Mouse (Mus musculus) forebrain, embryonic 13.5 days (tissue): ENCODE data around the gene Fxyd7. TPM values are rescaled to one million over a fixed set of nuclear protein-coding genes. Genes with fewer than 3 reads are reported as not detected.

Experiments used
- ATAC-seq: fragments of 200-750 bp; cut with Nextera tagmentation; 2 replicates; pipeline ENCODE4 v1.8.0; 2017
- H3K27ac ChIP-seq: fragments of 300-500 bp; sonication (generic); 2 replicates; pipeline ENCODE4 v1.5.1; 2015; ENCODE audit warnings: inconsistent platforms, mild to moderate bottlenecking, moderate library complexity
- H3K27me3 ChIP-seq: fragments of 300-500 bp; sonication (generic); 2 replicates; pipeline ENCODE4 v1.6.1; 2015; ENCODE audit warnings: mild to moderate bottlenecking, inconsistent platforms
- H3K36me3 ChIP-seq: fragments of 300-500 bp; sonication (generic); 2 replicates; pipeline ENCODE4 v1.6.1; 2015; ENCODE audit warnings: mild to moderate bottlenecking, inconsistent platforms; ENCODE audit not compliant: poor library complexity, severe bottlenecking
- H3K4me1 ChIP-seq: fragments of 300-500 bp; sonication (generic); 2 replicates; pipeline ENCODE4 v1.6.1; 2015; ENCODE audit warnings: inconsistent platforms
- H3K4me2 ChIP-seq: fragments of 300-500 bp; sonication (generic); 2 replicates; pipeline ENCODE4 v1.6.1; 2015; ENCODE audit warnings: inconsistent platforms, mild to moderate bottlenecking, moderate library complexity
- H3K4me3 ChIP-seq: fragments of 300-500 bp; sonication (generic); 2 replicates; pipeline ENCODE4 v1.5.1; 2015; ENCODE audit warnings: mild to moderate bottlenecking, inconsistent platforms
- H3K9ac ChIP-seq: fragments of 300-500 bp; sonication (generic); 2 replicates; pipeline ENCODE4 v1.6.1; 2015; ENCODE audit warnings: mild to moderate bottlenecking, inconsistent platforms
- H3K9me3 ChIP-seq: fragments of 300-500 bp; sonication (generic); replicated peaks from 2 replicates; pipeline ENCODE4 v1.6.1; 2016; ENCODE audit warnings: inconsistent platforms
- WGBS: fragments of 180-500 bp; shearing (Covaris S2); methylation state at CpG from one replicate; pipeline ENCODE4 v1.1.7; 2015; 5-methylcytosine and 5-hydroxymethylcytosine counted together
- polyA plus RNA-seq: library from polyadenylated mRNA; unstranded; fragments of >200 nt; fragmentation: Nextera tagmentation; extraction: Ambion mirVana; gene quantifications from 2 replicates; pipeline ENCODE4 v1.2.1, GENCODE M21; 2015

Fxyd7 gene
- polyA plus RNA-seq, 1 experiment from 2014 or later = 19.8 TPM

DNA sequence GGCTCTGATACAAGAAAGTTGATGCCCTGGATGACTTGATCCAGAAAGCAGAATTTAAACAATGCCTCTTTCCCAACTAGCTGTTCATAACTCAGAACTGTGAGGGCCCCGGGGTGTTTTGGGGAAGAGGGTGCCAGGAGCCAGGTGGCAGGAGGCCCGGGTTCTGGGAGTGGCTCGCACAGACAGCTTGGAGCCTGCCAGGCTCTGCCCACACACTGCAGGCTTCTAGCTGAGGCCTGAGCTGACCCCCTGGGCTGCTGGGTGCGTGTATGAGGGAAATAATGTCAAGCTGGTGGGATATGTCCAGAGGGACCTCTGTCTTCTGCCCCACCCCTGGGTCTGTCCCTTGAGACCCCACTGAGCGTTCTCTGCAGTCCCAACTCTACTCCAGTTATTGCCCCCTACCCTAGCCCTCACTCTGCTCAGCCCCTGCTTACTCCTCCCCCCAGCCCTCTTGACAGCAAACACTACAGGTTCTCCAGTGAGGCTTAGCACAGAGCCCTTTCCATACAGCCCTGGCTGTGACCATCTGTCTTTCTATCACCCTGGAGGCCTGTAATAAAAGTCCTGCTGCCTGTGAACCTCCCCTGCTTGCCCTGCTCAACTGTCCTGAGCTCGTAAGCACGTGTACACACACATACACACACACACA is 22.9 kb upstream of the Fxyd7 start:
- Histone ChIP-seq H3K4me2 (no peak overlapping the region), H3K36me3 (no peaks in the 10 kb centered on the region), H3K27me3 (no peaks in the 10 kb centered on the region), H3K4me1 (0 out of 2 replicates have a peak, but pooled peaks cover 3% of the 10 kb centered on the region), H3K4me3 (no peak overlapping the region), H3K27ac (no peak overlapping the region), H3K9ac (no peak overlapping the region), H3K9me3 (no peaks in the 10 kb centered on the region)
- ATAC-seq = no peak
- 73% methylated on average over 7 of the region's 7 CpGs for WGBS

DNA sequence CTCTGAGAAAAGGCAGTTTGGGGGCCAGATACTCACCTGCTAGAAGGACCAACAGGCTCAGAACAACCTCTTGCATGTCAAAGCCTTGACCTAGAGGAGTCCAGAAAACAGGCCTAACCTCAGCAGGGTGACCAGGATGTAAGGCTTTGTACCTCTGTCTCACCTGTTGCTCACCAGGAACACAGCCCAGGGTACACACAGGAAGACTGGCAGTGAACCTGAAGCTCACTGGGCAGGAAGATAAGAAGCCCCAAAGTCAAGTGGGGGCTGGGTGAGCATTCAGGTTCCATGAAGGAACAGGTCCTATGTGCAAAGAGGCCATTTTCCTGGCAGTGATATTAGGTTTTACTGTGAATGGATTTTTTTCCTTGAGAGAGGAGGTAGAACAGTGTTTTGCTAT is 22.3 kb upstream of the Fxyd7 start:
- Histone ChIP-seq H3K36me3 (no peaks in the 10 kb centered on the region), H3K27ac (no peak overlapping the region), H3K4me3 (no peak overlapping the region), H3K9ac (no peak overlapping the region), H3K4me2 (no peak overlapping the region), H3K27me3 (no peaks in the 10 kb centered on the region), H3K4me1 (0 out of 2 replicates have a peak, but pooled peaks cover 3% of the 10 kb centered on the region), H3K9me3 (no peaks in the 10 kb centered on the region)
- ATAC-seq = no peak

DNA sequence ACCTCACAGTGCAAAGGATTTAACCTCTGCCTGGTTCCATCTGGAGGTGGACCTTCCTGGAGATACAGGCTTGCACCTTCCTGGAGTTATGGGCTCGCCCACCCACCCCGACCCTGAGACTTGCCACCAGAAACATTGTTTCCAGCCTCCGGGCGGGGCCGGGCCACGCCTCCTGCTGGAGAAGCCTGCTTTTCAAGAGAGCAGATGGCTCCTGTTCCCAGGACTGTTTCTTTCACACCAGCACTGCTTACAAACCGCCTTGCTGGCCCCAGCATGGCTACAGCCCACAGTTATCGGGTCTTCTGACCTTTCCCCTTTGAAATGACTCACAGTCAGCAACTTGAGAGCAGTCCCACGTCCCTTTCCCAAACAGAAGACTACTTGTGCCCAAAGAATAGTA is 21.1 kb upstream of the Fxyd7 start:
- no peaks in the 10 kb centered on the region for H3K36me3 ChIP-seq
- H3K9ac ChIP-seq = no peak overlapping the region
- H3K9me3 ChIP-seq = no peaks in the 10 kb centered on the region
- H3K4me3 ChIP-seq = no peak overlapping the region
- H3K4me1 ChIP-seq = 0 out of 2 replicates have a peak, but pooled peaks cover 3% of the 10 kb centered on the region
- WGBS = 64% methylated on average over 9 of the region's 9 CpGs
- H3K27ac ChIP-seq = no peak overlapping the region
- H3K4me2 ChIP-seq = no peak overlapping the region
- H3K27me3 ChIP-seq = no peaks in the 10 kb centered on the region
- no peak for ATAC-seq

DNA sequence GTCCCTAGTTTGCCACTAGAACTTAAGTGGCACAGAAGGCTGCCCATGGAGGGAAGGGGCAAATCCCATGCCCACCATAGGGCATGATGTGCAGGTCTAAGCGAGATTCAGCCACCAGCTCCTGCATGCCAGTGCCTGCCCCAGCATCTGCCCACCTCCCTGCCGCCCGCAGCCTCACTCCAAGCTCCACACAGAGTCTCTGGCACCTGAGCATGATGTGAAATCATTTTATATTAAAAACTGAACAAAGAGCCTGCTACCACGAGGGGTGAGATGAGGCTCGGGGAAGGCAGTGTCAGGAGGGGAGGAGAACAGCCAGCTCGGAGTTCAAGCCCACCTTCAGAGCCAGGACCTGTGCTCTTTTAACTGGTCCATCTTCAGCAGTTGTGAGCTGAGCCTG is 19.1 kb upstream of the Fxyd7 start:
- Histone ChIP-seq H3K36me3 (no peaks in the 10 kb centered on the region), H3K27me3 (no peaks in the 10 kb centered on the region), H3K9ac (no peak overlapping the region), H3K27ac (no peak overlapping the region), H3K4me3 (no peak overlapping the region), H3K9me3 (no peaks in the 10 kb centered on the region), H3K4me2 (no peak overlapping the region), H3K4me1 (0 out of 2 replicates have a peak, but pooled peaks cover 3% of the 10 kb centered on the region)
- WGBS = 78% methylated on average over 6 of the region's 6 CpGs
- no peak for ATAC-seq

DNA sequence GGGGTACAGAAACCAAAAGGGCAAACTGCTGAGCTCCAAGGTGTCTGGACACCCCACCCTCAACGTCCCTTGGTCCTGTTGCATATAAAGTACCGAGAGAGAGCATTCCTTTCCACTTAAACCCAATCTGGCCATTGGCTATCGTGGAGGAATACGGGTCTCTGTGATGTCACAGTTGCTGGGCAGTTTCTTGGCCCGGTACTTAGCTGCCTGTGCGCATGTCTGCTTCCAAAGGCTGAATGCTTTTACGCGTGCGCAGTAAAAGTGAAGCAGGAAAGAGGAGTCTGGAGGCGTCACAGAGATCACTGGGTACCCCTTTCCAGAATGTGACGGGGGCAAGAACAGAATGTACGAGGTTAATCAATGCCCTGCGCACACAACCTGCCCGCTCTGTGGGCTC is 18.2 kb upstream of the Fxyd7 start:
- WGBS = 85% methylated on average over 14 of the region's 14 CpGs

DNA sequence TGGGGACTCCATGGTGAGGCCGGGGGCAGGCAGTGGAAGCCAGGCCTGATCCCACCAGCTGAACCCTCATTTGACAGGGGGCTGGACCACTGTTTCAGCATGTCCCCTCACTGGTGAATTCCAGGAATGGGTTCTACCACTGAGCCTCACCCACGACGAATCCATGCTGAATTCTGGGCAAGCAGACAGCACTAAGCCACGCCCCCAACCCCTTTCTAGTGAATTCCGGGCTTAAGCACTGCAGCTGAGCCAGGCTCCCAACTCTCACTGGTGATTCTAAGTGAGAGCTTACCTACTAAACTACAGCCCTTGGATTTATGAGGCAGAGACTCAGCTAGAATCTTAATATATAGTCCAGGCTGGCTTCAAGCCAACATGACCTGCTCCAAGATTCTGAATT is 16.6 kb upstream of the Fxyd7 start:
- Histone ChIP-seq H3K9me3 (no peaks in the 10 kb centered on the region), H3K36me3 (no peaks in the 10 kb centered on the region), H3K27me3 (no peaks in the 10 kb centered on the region), H3K4me3 (no peak overlapping the region), H3K4me1 (0 out of 2 replicates have a peak, but pooled peaks cover 3% of the 10 kb centered on the region), H3K27ac (no peak overlapping the region), H3K4me2 (no peak overlapping the region), H3K9ac (no peak overlapping the region)
- ATAC-seq = no peak
- 40% methylated on average over 5 of the region's 5 CpGs for WGBS

More for the DNA sequence above, 18.2 kb upstream of the Fxyd7 start:
- H3K27ac ChIP-seq = no peak overlapping the region
- H3K4me2 ChIP-seq = no peak overlapping the region
- no peaks in the 10 kb centered on the region for H3K9me3 ChIP-seq
- no peak overlapping the region for H3K9ac ChIP-seq
- no peak for ATAC-seq
- H3K4me3 ChIP-seq = no peak overlapping the region
- 0 out of 2 replicates have a peak, but pooled peaks cover 3% of the 10 kb centered on the region for H3K4me1 ChIP-seq
- no peaks in the 10 kb centered on the region for H3K27me3 ChIP-seq
- H3K36me3 ChIP-seq = no peaks in the 10 kb centered on the region

DNA sequence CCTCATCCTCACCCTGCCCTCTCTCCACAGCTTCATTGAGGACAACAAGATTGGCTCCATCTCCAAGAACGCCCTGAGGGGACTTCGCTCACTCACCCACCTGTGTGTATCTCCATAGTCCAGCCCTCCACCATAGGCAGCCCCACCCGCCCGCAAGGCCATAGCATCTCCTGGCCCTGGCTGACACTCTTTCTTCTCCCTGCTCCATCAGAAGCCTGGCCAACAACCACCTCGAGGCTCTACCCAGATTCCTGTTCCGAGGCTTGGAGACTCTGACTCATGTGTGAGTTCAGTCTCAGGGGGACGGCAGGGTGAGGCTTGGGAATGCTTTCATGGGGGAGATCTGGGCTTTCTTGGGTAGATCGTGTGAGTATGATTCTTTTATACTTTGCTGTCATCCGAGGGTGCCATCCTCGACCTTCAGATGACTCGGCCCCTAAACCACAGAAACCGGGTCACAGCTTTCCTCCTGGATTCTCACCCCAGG is 11.8 kb upstream of the Fxyd7 start:
- no peak overlapping the region for H3K4me3 ChIP-seq
- H3K9me3 ChIP-seq = no peaks in the 10 kb centered on the region
- H3K4me2 ChIP-seq = no peak overlapping the region
- no peak overlapping the region for H3K27ac ChIP-seq
- H3K36me3 ChIP-seq = no peaks in the 10 kb centered on the region
- no peak overlapping the region for H3K9ac ChIP-seq
- no peaks in the 10 kb centered on the region for H3K27me3 ChIP-seq
- no peak for ATAC-seq
- WGBS = 90% methylated on average over 12 of the region's 12 CpGs
- H3K4me1 ChIP-seq = no peaks in the 10 kb centered on the region

DNA sequence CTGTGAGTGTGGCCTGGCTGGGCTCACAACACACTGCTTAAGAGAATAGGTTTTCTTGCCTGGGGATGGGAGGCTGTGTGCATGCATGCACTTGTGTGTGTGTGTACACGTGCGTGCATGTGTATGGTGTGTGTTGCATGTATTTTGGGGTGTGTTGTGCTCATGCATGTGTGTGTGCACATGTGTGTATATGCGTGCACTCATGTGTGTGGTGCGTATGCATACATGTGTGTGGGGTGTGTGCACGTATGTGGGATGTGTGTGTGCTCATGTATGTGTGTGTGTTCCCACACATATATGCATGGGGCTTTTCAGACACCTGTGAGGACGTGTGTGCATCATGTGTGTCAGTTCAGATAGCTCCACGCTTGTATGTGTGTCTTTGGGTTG is 9.3 kb upstream of the Fxyd7 start:
- Histone ChIP-seq H3K36me3 (no peaks in the 10 kb centered on the region), H3K27ac (no peak overlapping the region), H3K9me3 (no peaks in the 10 kb centered on the region), H3K9ac (no peak overlapping the region), H3K4me3 (no peak overlapping the region), H3K4me2 (no peak overlapping the region), H3K4me1 (no peaks in the 10 kb centered on the region; the same call in 1 of the 2 replicates), H3K27me3 (no peaks in the 10 kb centered on the region)
- ATAC-seq = no peak
- 87% methylated on average over 7 of the region's 7 CpGs for WGBS

DNA sequence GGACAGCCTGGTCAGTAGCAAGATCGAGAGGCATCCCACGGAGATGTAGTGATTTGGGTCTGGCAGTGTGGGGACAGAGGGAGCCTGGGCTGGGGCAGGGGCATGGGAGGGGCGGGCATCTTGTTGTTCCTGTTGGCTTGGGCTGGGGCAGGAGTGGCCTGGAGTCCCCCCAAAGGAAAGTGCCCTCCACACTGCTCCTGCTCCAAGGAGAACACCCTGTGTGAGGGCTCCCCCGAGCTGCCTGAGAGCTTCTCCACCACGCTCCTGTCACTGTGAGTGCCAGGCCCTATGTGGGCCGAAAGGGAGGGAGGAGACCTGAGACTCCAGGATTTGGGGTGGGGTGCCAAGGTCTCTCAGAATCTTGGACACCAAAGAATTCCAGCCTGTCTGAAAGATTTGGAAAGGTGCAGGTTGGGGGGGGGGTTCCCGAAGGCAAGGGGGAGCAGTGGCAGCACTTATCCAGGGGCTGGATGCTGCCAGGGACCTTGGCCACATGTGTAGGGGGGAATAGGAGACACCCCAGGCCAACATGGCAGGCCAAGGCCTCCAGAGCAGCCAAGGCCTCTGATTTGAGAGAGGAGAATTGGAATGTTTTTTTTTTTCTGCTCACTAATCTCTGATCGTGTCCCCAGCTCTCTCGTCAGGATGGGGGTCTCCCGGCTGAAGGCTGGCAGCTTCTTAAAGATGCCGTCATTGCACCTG is 8.8 kb upstream of the Fxyd7 start:
- Histone ChIP-seq H3K36me3 (no peaks in the 10 kb centered on the region), H3K27me3 (peaks cover 2% of the 10 kb centered on the region; the same call in 1 of the 2 replicates), H3K4me1 (peaks cover 5% of the 10 kb centered on the region), H3K27ac (no peak overlapping the region), H3K4me3 (no peak overlapping the region), H3K9ac (no peak overlapping the region), H3K4me2 (no peak overlapping the region), H3K9me3 (no peaks in the 10 kb centered on the region)
- 68% methylated on average over 11 of the region's 11 CpGs for WGBS
- no peak for ATAC-seq

DNA sequence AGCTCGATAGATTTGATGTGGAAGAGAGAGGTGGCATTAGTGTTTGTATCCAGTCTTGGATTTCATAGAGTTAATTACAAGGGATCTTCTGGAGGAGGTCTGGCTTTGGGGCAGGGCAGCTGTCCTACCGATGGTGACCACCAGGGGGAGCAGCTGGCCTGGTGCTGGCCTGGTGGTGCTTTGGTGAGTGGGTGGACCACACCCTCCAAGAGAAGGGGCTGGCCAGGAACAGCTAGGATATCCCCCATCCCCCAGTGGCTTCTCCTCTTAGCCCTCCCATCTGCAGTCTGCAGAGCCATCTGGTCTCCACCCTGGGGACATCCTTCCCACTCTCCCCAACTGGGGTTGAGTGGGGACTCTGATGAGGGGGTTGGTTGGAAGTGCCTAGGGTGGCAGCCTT is 7.8 kb upstream of the Fxyd7 start, which contains the start of gene Lgi4:
Lgi4 (plus strand) TSS at position 235 of the 400 bp plus-strand sequence.
- WGBS = 2% methylated on average over 2 of the region's 2 CpGs
- Histone ChIP-seq H3K4me3 (no peak within 1 kb of the TSS), H3K9ac (no peak within 1 kb of the TSS), H3K27me3 (peaks cover 11% of the 10 kb centered on the region), H3K4me2 (no peak within 1 kb of the TSS), H3K36me3 (no peaks in the 10 kb centered on the region), H3K27ac (no peak within 1 kb of the TSS), H3K4me1 (peaks cover 10% of the 10 kb centered on the region), H3K9me3 (no peaks in the 10 kb centered on the region)
- ATAC-seq = peak; percentile 80; the same call in 1 of the 2 replicates

DNA sequence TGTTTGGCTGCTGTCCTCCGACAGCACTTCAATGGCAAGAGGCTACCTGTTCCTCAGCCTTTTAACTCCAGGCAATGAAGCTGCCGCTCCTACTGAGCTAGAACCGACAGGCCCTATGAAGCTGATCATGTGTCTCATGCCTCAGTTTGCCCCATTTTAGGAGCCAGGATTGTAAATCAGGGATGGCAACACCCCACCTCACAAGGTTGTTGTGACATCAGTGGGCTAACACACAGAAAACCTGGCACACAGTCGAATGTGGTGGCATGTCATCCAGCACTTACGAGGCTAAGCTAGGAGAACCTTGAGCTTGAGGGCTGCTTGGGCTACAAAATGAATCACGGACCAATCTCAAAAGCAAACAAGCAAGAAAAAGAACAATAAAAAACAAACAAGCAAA is 6.9 kb upstream of the Fxyd7 start:
- H3K27ac ChIP-seq = no peak overlapping the region
- peaks cover 20% of the 10 kb centered on the region for H3K27me3 ChIP-seq
- no peak overlapping the region for H3K4me3 ChIP-seq
- H3K4me1 ChIP-seq = peaks cover 10% of the 10 kb centered on the region
- 84% methylated on average over 6 of the region's 6 CpGs for WGBS
- ATAC-seq = no peak
- H3K36me3 ChIP-seq = no peaks in the 10 kb centered on the region
- no peaks in the 10 kb centered on the region for H3K9me3 ChIP-seq
- H3K4me2 ChIP-seq = no peak overlapping the region
- H3K9ac ChIP-seq = no peak overlapping the region

DNA sequence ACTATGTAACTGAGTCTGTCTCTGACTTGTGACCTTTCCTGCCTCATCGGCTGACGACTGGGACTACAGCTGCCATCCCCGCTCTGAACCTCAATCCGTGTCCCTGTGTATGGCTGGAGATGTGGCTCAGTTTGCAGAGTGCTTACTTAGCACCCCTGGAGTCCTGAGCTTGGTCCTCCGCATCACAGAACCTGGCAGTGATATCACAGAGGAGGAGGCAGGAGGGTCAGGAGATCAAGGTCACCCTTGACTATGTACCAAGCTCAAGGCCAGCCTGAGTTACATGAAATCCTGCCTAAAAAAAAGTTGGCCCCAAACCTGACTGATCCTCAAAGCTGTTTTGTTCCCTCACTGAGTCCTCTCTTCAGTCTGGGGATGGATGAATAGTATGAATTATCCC is 6.5 kb upstream of the Fxyd7 start:
- Histone ChIP-seq H3K4me2 (no peak overlapping the region), H3K36me3 (no peaks in the 10 kb centered on the region), H3K9ac (no peak overlapping the region), H3K27me3 (peaks cover 25% of the 10 kb centered on the region), H3K4me3 (no peak overlapping the region), H3K4me1 (peaks cover 11% of the 10 kb centered on the region), H3K9me3 (no peaks in the 10 kb centered on the region), H3K27ac (no peak overlapping the region)
- ATAC-seq = no peak
- WGBS = 75% methylated on average over 5 of the region's 5 CpGs
